Mouse (Mus musculus) ES-E14 (cell line): ENCODE measurements around the gene Nup210.

Source experiments
- CHD2 ChIP-seq: IDR thresholded peaks from 2 replicates; pipeline ENCODE4 v1.6.1; 2014; ENCODE audit warnings: mild to moderate bottlenecking, low read depth, low read length, inconsistent platforms
- MAFK ChIP-seq: IDR thresholded peaks from 2 replicates; pipeline ENCODE4 v1.6.1; 2014; ENCODE audit warnings: mild to moderate bottlenecking, low read depth, low read length, inconsistent platforms; ENCODE audit not compliant: insufficient read depth
- ZC3H11A ChIP-seq: IDR thresholded peaks from 2 replicates; pipeline ENCODE4 v1.6.1; 2012; ENCODE audit warnings: low read depth, mild to moderate bottlenecking, inconsistent platforms, low read length, borderline replicate concordance
- ZNF384 ChIP-seq: IDR thresholded peaks from 2 replicates; pipeline ENCODE4 v1.6.1; 2012; ENCODE audit warnings: low read depth, low read length, inconsistent platforms

GRCm38 (mm10) chr6:91056348-91056747 is 60.3 kb downstream of the Nup210 start:
- TF ChIP-seq MAFK (no peak), ZNF384 (no peak), CHD2 (no peak), ZC3H11A (no peak)
